Mouse (Mus musculus): ENCODE measurements at regions not wholly inside any gene's neighbourhood (a gene's known extent, or its start where the extent isn't known, plus 50 kb on each side); places are given as distances from the start of the nearest gene placed in this dataset.

GRCm38 (mm10) chr10:114265927-114266326, 536.2 kb downstream of the Trhde start:
- DNase-seq (ENCODE audit: low read depth, low spot score): no peak

- no peak for DNase-seq (ENCODE audit: low read depth, low spot score)
Observed at GRCm38 (mm10) chr10:114241606-114242005, 560.5 kb downstream of the Trhde start.

GRCm38 (mm10) chr10:114227635-114228034, 574.5 kb downstream of the Trhde start:
- no peak for DNase-seq (ENCODE audit: low read depth, low spot score)

- DNase-seq (ENCODE audit: low read depth, low spot score): peak; percentile 4
Observed at GRCm38 (mm10) chr10:114201583-114201982, 600.5 kb downstream of the Trhde start.

- no peak for DNase-seq (ENCODE audit: low read depth, low spot score)
Observed at GRCm38 (mm10) chr10:114200939-114201338, 601.2 kb downstream of the Trhde start.

GRCm38 (mm10) chr10:114186287-114186686, 615.8 kb downstream of the Trhde start:
- DNase-seq (ENCODE audit: low read depth, low spot score): no peak

- peak; percentile 8 for DNase-seq (ENCODE audit: low read depth, low spot score)
Observed at GRCm38 (mm10) chr10:114143345-114143744, 658.8 kb downstream of the Trhde start.

- DNase-seq (ENCODE audit: low read depth, low spot score): no peak
Observed at GRCm38 (mm10) chr10:114137924-114138323, 664.2 kb downstream of the Trhde start.

GRCm38 (mm10) chr10:114137095-114137494, 665.0 kb downstream of the Trhde start:
- no peak for DNase-seq (ENCODE audit: low read depth, low spot score)

Data from ES-CJ7 (cell line).